Mouse (Mus musculus) kidney, postnatal 0 days (tissue): ENCODE results near the gene Otop2. TPM values are rescaled to one million over a fixed set of nuclear protein-coding genes. Genes with fewer than 3 reads are reported as not detected.

Experiments used
- ATAC-seq: fragments of 200-750 bp; cut with Nextera tagmentation; replicated peaks from 2 replicates; pipeline ENCODE4 v1.8.0; 2017; ENCODE audit warnings: low read depth, moderate number of reproducible peaks, moderate TSS enrichment, moderate library complexity; ENCODE audit not compliant: low FRiP score
- DNase-seq: peaks from one replicate; pipeline ENCODE4 v3.0.0-alpha.2; 2016; ENCODE audit warnings: low spot score
- H3K27ac ChIP-seq: fragments of 300-500 bp; sonication (generic); 2 replicates; pipeline ENCODE4 v1.5.1; 2014; ENCODE audit warnings: mild to moderate bottlenecking
- H3K27me3 ChIP-seq: fragments of 300-500 bp; sonication (generic); 2 replicates; pipeline ENCODE4 v1.6.1; 2014; ENCODE audit warnings: low read length, mixed read lengths; ENCODE audit not compliant: insufficient read depth
- H3K36me3 ChIP-seq: fragments of 300-500 bp; sonication (generic); 2 replicates; pipeline ENCODE4 v1.6.1; 2014; ENCODE audit warnings: low read length, mixed read lengths; ENCODE audit not compliant: insufficient read depth
- H3K4me1 ChIP-seq: fragments of 300-500 bp; sonication (generic); replicated peaks from 2 replicates; pipeline ENCODE4 v1.6.1; 2014; ENCODE audit warnings: antibody characterized with exemption, low read length, mixed read lengths; ENCODE audit not compliant: insufficient read depth
- H3K4me2 ChIP-seq: fragments of 300-500 bp; sonication (generic); 2 replicates; pipeline ENCODE4 v1.6.1; 2014; ENCODE audit warnings: mild to moderate bottlenecking, low read length, moderate library complexity, mixed read lengths
- H3K4me3 ChIP-seq: fragments of 300-500 bp; sonication (generic); replicated peaks from 2 replicates; pipeline ENCODE4 v1.5.1; 2014; ENCODE audit warnings: low read depth, low read length
- H3K9ac ChIP-seq: fragments of 300-500 bp; sonication (generic); 2 replicates; pipeline ENCODE4 v1.6.1; 2014; ENCODE audit warnings: low read depth, low read length
- H3K9me3 ChIP-seq: fragments of 300-500 bp; sonication (generic); replicated peaks from 2 replicates; pipeline ENCODE4 v1.6.1; 2016; ENCODE audit warnings: low read length, inconsistent platforms, mixed read lengths
- CTCF ChIP-seq: IDR thresholded peaks from 2 replicates; pipeline ENCODE4 v1.5.1; 2016; ENCODE audit warnings: antibody characterized with exemption, low read depth, mild to moderate bottlenecking, moderate library complexity
- WGBS: fragments of 180-500 bp; shearing (Covaris S2); extraction: QIAGEN DNeasy Blood & Tissue Kit; methylation state at CpG from one replicate; pipeline ENCODE4 v1.1.7; 2014; 5-methylcytosine and 5-hydroxymethylcytosine counted together
- polyA plus RNA-seq: library from polyadenylated mRNA; unstranded; fragments of >200 nt; fragmentation: Nextera tagmentation; extraction: Ambion mirVana; gene quantifications from 2 replicates; pipeline ENCODE4 v1.2.1, GENCODE M21; 2015

Gene Otop2
- polyA plus RNA-seq, 1 experiment from 2014 or later = not detected

DNA sequence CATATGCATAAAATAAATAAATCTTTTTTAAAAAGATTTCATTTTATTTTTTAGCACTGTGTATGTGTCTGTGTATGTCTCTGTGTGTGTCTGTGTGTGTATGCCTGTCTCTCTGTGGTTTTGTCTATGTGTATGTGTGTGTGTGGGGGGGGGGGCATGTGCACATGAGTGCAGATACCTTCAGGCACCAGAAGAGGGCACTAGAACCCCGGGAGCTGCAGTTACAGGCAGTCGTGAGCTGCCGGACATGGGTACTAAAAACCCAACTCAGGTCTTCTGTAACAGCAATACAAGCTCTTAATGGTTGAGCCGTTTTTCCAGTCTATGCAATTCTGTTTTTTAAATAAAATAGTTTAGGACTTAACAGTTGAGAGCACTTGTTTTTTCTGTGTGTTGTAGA, 6.2 kb upstream of the Otop2 start:
- no peak overlapping the region for H3K4me2 ChIP-seq
- H3K4me3 ChIP-seq = no peak overlapping the region
- no peak overlapping the region for H3K9ac ChIP-seq
- 84% methylated on average over 4 of the region's 4 CpGs for WGBS
- TF ChIP-seq CTCF = no peak
- no peak overlapping the region for H3K27ac ChIP-seq
- ATAC-seq (no peak), DNase-seq (no peak)
- H3K27me3 ChIP-seq = no peaks in the 10 kb centered on the region
- H3K4me1 ChIP-seq = 0 out of 2 replicates have a peak, but pooled peaks cover 8% of the 10 kb centered on the region
- no peaks in the 10 kb centered on the region for H3K36me3 ChIP-seq
- H3K9me3 ChIP-seq = no peaks in the 10 kb centered on the region

DNA sequence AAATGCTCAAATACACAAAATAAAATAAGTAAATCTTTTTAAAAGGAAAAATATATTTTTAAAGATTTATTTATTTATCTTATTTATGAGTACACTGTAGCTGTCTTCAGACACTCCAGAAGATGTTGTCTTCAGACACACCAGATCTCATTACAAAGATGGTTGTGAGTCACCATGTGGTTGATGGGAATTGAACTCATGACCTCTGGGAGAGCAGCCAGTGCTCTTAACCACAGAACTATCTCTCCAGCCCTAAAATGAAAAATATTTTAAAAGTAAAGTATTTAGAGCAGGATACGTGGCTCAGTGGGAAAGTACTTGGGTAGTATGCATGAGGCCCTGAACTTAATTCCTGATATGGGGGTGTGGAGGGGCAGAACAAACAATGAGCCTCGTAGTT, 5.6 kb upstream of the Otop2 start:
- no peaks in the 10 kb centered on the region for H3K36me3 ChIP-seq
- TF ChIP-seq CTCF = no peak
- H3K27ac ChIP-seq = no peak overlapping the region
- H3K27me3 ChIP-seq = no peaks in the 10 kb centered on the region
- 82% methylated on average over 2 of the region's 2 CpGs for WGBS
- no peaks in the 10 kb centered on the region for H3K9me3 ChIP-seq
- 0 out of 2 replicates have a peak, but pooled peaks cover 8% of the 10 kb centered on the region for H3K4me1 ChIP-seq
- H3K4me2 ChIP-seq = no peak overlapping the region
- H3K4me3 ChIP-seq = no peak overlapping the region
- ATAC-seq (no peak), DNase-seq (no peak)
- no peak overlapping the region for H3K9ac ChIP-seq

DNA sequence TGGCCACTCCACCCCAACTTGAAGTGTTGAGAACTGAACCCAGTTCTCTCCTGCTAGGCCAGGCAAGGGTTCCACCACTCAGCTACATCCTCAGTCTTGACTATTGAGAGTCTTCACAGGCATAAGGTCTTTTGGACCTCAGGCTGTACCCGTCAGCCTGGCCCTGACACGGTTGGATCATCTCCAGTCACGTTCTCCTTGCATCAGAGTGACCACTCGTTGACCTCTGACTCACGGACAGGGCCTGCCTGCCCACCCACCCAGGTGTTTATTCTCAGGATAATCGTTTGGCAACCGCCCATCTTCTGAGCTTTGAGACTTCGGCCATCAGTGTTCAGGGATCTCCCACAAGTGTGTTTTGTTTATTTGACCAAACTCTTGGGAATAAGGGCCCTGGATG, 3.8 kb upstream of the Otop2 start:
- no peaks in the 10 kb centered on the region for H3K36me3 ChIP-seq
- no peak overlapping the region for H3K27ac ChIP-seq
- no peak overlapping the region for H3K4me2 ChIP-seq
- TF ChIP-seq CTCF = no peak
- no peaks in the 10 kb centered on the region for H3K4me1 ChIP-seq
- H3K4me3 ChIP-seq = no peak overlapping the region
- no peak overlapping the region for H3K9ac ChIP-seq
- DNase-seq (no peak), ATAC-seq (no peak)
- no peaks in the 10 kb centered on the region for H3K27me3 ChIP-seq
- H3K9me3 ChIP-seq = no peaks in the 10 kb centered on the region
- 41% methylated on average over 8 of the region's 8 CpGs for WGBS

DNA sequence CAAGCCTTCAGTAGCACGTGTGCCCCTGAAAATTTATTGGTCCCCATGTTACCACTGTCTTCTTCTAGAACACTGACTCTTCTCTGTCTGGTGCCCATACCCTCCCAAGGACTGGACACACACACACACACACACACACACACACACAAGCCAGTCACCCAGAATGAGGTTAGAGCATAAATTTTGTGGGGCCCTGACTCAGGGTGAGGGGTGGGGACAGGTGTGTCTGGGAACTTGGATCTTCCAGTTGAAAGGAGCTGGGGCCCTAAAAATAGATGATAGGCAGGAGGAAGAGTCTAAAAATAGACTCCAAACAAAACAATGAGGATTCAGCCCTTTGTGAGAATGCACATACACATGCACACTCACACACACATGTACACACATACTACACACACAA, 1.8 kb downstream of the Otop2 start:
- no peaks in the 10 kb centered on the region for H3K27me3 ChIP-seq
- no peak for TF ChIP-seq CTCF
- no peak overlapping the region for H3K4me3 ChIP-seq
- no peak overlapping the region for H3K4me2 ChIP-seq
- 43% methylated on average over 1 of the region's 1 CpGs for WGBS
- H3K9ac ChIP-seq = no peak overlapping the region
- no peak overlapping the region for H3K27ac ChIP-seq
- no peak for ATAC-seq
- DNase-seq = no peak
- H3K36me3 ChIP-seq = no peaks in the 10 kb centered on the region
- no peaks in the 10 kb centered on the region for H3K9me3 ChIP-seq
- no peaks in the 10 kb centered on the region for H3K4me1 ChIP-seq

DNA sequence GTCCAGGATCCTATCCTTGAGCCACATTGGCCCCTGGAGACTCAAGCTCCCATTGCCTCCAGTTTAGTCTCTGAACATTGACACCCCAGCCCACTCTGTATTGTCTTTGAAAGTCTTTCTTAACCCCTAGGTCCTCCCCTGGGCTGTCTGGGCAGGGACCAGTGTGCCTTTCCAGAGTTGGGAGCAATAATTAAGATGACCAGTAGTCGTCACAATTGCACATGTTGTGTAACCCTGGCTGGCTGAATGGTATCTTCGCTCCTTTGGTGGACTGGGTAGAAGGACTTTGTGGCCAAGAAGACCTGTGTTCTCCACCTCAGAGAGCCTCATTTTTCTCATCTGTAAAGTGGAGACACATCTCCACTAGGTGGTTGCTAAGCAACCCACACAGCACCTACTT, 7.3 kb downstream of the Otop2 start:
- TF ChIP-seq CTCF = peak; percentile 55
- WGBS = 42% methylated on average over 2 of the region's 2 CpGs
- H3K9me3 ChIP-seq = no peaks in the 10 kb centered on the region
- no peak overlapping the region for H3K4me2 ChIP-seq
- no peak for ATAC-seq
- H3K4me1 ChIP-seq = no peaks in the 10 kb centered on the region; the same call in 1 of the 2 replicates
- H3K27ac ChIP-seq = no peak overlapping the region
- no peaks in the 10 kb centered on the region for H3K36me3 ChIP-seq
- H3K9ac ChIP-seq = no peak overlapping the region
- DNase-seq = peak; percentile 44
- H3K27me3 ChIP-seq = peaks cover 46% of the 10 kb centered on the region
- no peak overlapping the region for H3K4me3 ChIP-seq

DNA sequence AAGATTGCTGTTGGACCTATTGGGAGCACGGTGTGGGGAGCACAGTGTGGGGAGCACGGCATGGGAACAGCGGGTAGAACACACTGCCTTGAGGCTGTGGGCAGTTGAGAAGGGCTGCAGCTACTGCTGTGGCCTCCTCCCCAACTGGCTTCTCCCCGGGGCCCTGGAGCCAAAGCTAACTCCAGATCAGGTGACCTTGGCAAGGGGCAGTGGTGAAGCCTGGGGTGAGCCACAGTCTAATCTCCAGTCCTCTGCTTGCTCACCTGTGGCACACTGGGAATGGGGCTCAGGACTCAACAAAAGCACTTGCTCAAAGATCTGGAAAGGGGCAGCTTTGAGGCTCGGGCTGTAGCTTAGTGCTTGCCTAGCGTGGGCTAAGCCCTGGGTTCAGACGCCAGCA, 10.2 kb downstream of the Otop2 start:
- 65% methylated on average over 7 of the region's 7 CpGs for WGBS
- no peak for TF ChIP-seq CTCF
- Histone ChIP-seq H3K9me3 (no peaks in the 10 kb centered on the region), H3K36me3 (no peaks in the 10 kb centered on the region), H3K4me3 (no peak overlapping the region), H3K27me3 (peaks cover 75% of the 10 kb centered on the region), H3K27ac (no peak overlapping the region), H3K4me2 (no peak overlapping the region), H3K4me1 (no peaks in the 10 kb centered on the region; the same call in 1 of the 2 replicates), H3K9ac (no peak overlapping the region)
- no peak for ATAC-seq
- DNase-seq = no peak
